Mouse (Mus musculus) megakaryocyte, adult 5-6 weeks (primary cell): ENCODE measurements around the gene Phrf1. TPM values are rescaled to one million over a fixed set of nuclear protein-coding genes. Genes with fewer than 3 reads are reported as not detected.
A peak's percentile ranks its signal among the peaks of the same experiment; 100 is the strongest.

Experiments
- ATAC-seq: 2 replicates; pipeline ENCODE4 v1.8.0; 2016; ENCODE audit warnings: mild to moderate bottlenecking, inconsistent platforms; ENCODE audit not compliant: poor library complexity, severe bottlenecking
- total RNA-seq, 2 experiments: library from RNA; stranded (forward) in 1 of 2; stranded (reverse) in 1 of 2; fragments of 153-499, 151-499 nt in 1 of 2; fragments of 221-1000, 200-1000 nt in 1 of 2; gene quantifications; 2 replicates each; pipeline versions ENCODE4 v1.2.3 to v1.2.4; 2015 to 2017

The Phrf1 gene
- total RNA-seq (2015) (42.8 and 48.9 TPM in 2 replicates), total RNA-seq (2017) (48.7 and 63.5 TPM in 2 replicates)

- ATAC-seq, result peak; percentile 97
Measured at GRCm38 (mm10) chr7:141228279-141229067, at the start of gene Phrf1. Gene Phrf1 (plus strand): TSS chr7:141228784.

- ATAC-seq, result no peak
Measured at GRCm38 (mm10) chr7:141188194-141188593, 40.4 kb upstream of the Phrf1 start.

- no peak for ATAC-seq
Measured at GRCm38 (mm10) chr7:141188733-141189132, 39.9 kb upstream of the Phrf1 start.

GRCm38 (mm10) chr7:141190220-141190619 lies 38.4 kb upstream of the Phrf1 start:
- no peak for ATAC-seq

- no peak for ATAC-seq
Measured at GRCm38 (mm10) chr7:141191036-141191435, 37.5 kb upstream of the Phrf1 start.

GRCm38 (mm10) chr7:141191796-141192685 lies 36.5 kb upstream of the Phrf1 start:
- no peak for ATAC-seq

GRCm38 (mm10) chr7:141192776-141193347 lies 35.7 kb upstream of the Phrf1 start:
- no peak for ATAC-seq

- peak; percentile 14 for ATAC-seq
Measured at GRCm38 (mm10) chr7:141193348-141193856, 35.2 kb upstream of the Phrf1 start.

GRCm38 (mm10) chr7:141193948-141194347 lies 34.6 kb upstream of the Phrf1 start, which contains the start of the genes Hras and Lrrc56:
Gene Hras (minus strand): TSS chr7:141194005.
Gene Lrrc56 (plus strand): TSS chr7:141194157.
- ATAC-seq, result peak; percentile 94

- no peak; the same call in 1 of the 2 replicates for ATAC-seq
Measured at GRCm38 (mm10) chr7:141194409-141194808, 34.2 kb upstream of the Phrf1 start.

- peak; percentile 64 for ATAC-seq
Measured at GRCm38 (mm10) chr7:141194830-141195229, 33.8 kb upstream of the Phrf1 start.

GRCm38 (mm10) chr7:141195754-141196153 lies 32.8 kb upstream of the Phrf1 start:
- ATAC-seq, result no peak

- ATAC-seq, result no peak
Measured at GRCm38 (mm10) chr7:141196619-141197282, 31.8 kb upstream of the Phrf1 start.

- no peak for ATAC-seq
Measured at GRCm38 (mm10) chr7:141198121-141198520, 30.5 kb upstream of the Phrf1 start.

- ATAC-seq, result no peak
Measured at GRCm38 (mm10) chr7:141204546-141204945, 24.0 kb upstream of the Phrf1 start.

- no peak for ATAC-seq
Measured at GRCm38 (mm10) chr7:141205504-141205903, 23.1 kb upstream of the Phrf1 start.

- no peak for ATAC-seq
Measured at GRCm38 (mm10) chr7:141206182-141206937, 22.2 kb upstream of the Phrf1 start.

- no peak for ATAC-seq
Measured at GRCm38 (mm10) chr7:141209526-141209925, 19.1 kb upstream of the Phrf1 start.

GRCm38 (mm10) chr7:141210137-141210536 lies 18.4 kb upstream of the Phrf1 start:
- ATAC-seq, result no peak
